Mouse (Mus musculus): ENCODE results near the gene Olfr799. TPM values are rescaled to one million over a fixed set of nuclear protein-coding genes. Genes with fewer than 3 reads are reported as not detected.

Olfr799 gene
- polyA plus RNA-seq (2015; fragmentation: Nextera tagmentation; extraction: Ambion mirVana), result not detected in 2 replicates

- WGBS, result 42% methylated on average over 1 of the region's 1 CpGs
- no peak within 1 kb of the TSS for H3K4me2 ChIP-seq
- no peaks in the 10 kb centered on the region for H3K4me1 ChIP-seq
- no peaks in the 10 kb centered on the region for H3K36me3 ChIP-seq
- no peak within 1 kb of the TSS for H3K4me3 ChIP-seq (replicated peaks)
- ATAC-seq (ENCODE audit: low FRiP score), result no peak
- H3K9ac ChIP-seq (replicated peaks), result no peak within 1 kb of the TSS
- H3K27me3 ChIP-seq (replicated peaks), result no peaks in the 10 kb centered on the region
- H3K27ac ChIP-seq (replicated peaks), result no peak within 1 kb of the TSS
- H3K9me3 ChIP-seq (replicated peaks), result no peaks in the 10 kb centered on the region
Measured at GRCm38 (mm10) chr10:129637184-129637583, at the start of gene Olfr799. Gene Olfr799 (plus strand): TSS chr10:129637484.

- H3K27ac ChIP-seq (replicated peaks), result no peak within 1 kb of the TSS
- WGBS, result 94% methylated on average over 1 of the region's 1 CpGs
Measured at GRCm38 (mm10) chr10:129612470-129612869, 24.8 kb upstream of the Olfr799 start, which contains the start of gene Olfr796. Gene Olfr796 (minus strand): TSS chr10:129612570.

GRCm38 (mm10) chr10:129621724-129622123, 15.6 kb upstream of the Olfr799 start:
- ATAC-seq (ENCODE audit: low FRiP score), result no peak
- no peaks in the 10 kb centered on the region for H3K9me3 ChIP-seq (replicated peaks)
- H3K4me3 ChIP-seq (replicated peaks), result no peak overlapping the region
- no peak overlapping the region for H3K9ac ChIP-seq (replicated peaks)
- no peak overlapping the region for H3K4me2 ChIP-seq
- H3K27me3 ChIP-seq (replicated peaks), result no peaks in the 10 kb centered on the region
- no peaks in the 10 kb centered on the region for H3K36me3 ChIP-seq
- no peaks in the 10 kb centered on the region for H3K4me1 ChIP-seq
- H3K27ac ChIP-seq (replicated peaks), result no peak overlapping the region
- WGBS, result 17% methylated on average over 1 of the region's 1 CpGs

More at GRCm38 (mm10) chr10:129612470-129612869, 24.8 kb upstream of the Olfr799 start, which contains the start of gene Olfr796:
- Histone ChIP-seq H3K36me3 (no peaks in the 10 kb centered on the region), H3K4me3 (replicated peaks) (no peak within 1 kb of the TSS), H3K27me3 (replicated peaks) (no peaks in the 10 kb centered on the region), H3K4me1 (no peaks in the 10 kb centered on the region), H3K4me2 (no peak within 1 kb of the TSS), H3K9me3 (replicated peaks) (no peaks in the 10 kb centered on the region), H3K9ac (replicated peaks) (no peak within 1 kb of the TSS)
- ATAC-seq (ENCODE audit: low FRiP score), result no peak

GRCm38 (mm10) chr10:129623251-129623650, 14.0 kb upstream of the Olfr799 start:
- no peaks in the 10 kb centered on the region for H3K9me3 ChIP-seq (replicated peaks)
- no peak overlapping the region for H3K9ac ChIP-seq (replicated peaks)
- H3K4me1 ChIP-seq, result no peaks in the 10 kb centered on the region
- no peak overlapping the region for H3K27ac ChIP-seq (replicated peaks)
- no peak overlapping the region for H3K4me2 ChIP-seq
- no peaks in the 10 kb centered on the region for H3K36me3 ChIP-seq
- ATAC-seq (ENCODE audit: low FRiP score), result no peak
- no peak overlapping the region for H3K4me3 ChIP-seq (replicated peaks)
- H3K27me3 ChIP-seq (replicated peaks), result no peaks in the 10 kb centered on the region

- no peaks in the 10 kb centered on the region for H3K4me1 ChIP-seq
- H3K4me2 ChIP-seq, result no peak within 1 kb of the TSS
- H3K9me3 ChIP-seq (replicated peaks), result no peaks in the 10 kb centered on the region
- WGBS, result 95% methylated on average over 1 of the region's 1 CpGs
- no peak within 1 kb of the TSS for H3K4me3 ChIP-seq (replicated peaks)
- no peak within 1 kb of the TSS for H3K9ac ChIP-seq (replicated peaks)
- H3K27ac ChIP-seq (replicated peaks), result no peak within 1 kb of the TSS
- no peak for ATAC-seq (ENCODE audit: low FRiP score)
- no peaks in the 10 kb centered on the region for H3K36me3 ChIP-seq
- H3K27me3 ChIP-seq (replicated peaks), result no peaks in the 10 kb centered on the region
Measured at GRCm38 (mm10) chr10:129627834-129628233, 9.4 kb upstream of the Olfr799 start, which contains the start of gene Olfr798. Gene Olfr798 (minus strand): TSS chr10:129627934.

- no peak for ATAC-seq (ENCODE audit: low FRiP score)
- no peak overlapping the region for H3K4me3 ChIP-seq (replicated peaks)
- no peak overlapping the region for H3K9ac ChIP-seq (replicated peaks)
- WGBS, result 92% methylated on average over 1 of the region's 1 CpGs
- H3K9me3 ChIP-seq (replicated peaks), result no peaks in the 10 kb centered on the region
- no peaks in the 10 kb centered on the region for H3K36me3 ChIP-seq
- H3K27me3 ChIP-seq (replicated peaks), result no peaks in the 10 kb centered on the region
- H3K27ac ChIP-seq (replicated peaks), result no peak overlapping the region
- no peak overlapping the region for H3K4me2 ChIP-seq
- no peaks in the 10 kb centered on the region for H3K4me1 ChIP-seq
Measured at GRCm38 (mm10) chr10:129651763-129652162, 14.5 kb downstream of the Olfr799 start.

GRCm38 (mm10) chr10:129657394-129657793, 20.1 kb downstream of the Olfr799 start, which contains the start of gene Olfr800:
Gene Olfr800 (plus strand): TSS chr10:129657694.
- no peak within 1 kb of the TSS for H3K9ac ChIP-seq (replicated peaks)

GRCm38 (mm10) chr10:129673765-129674164, 36.5 kb downstream of the Olfr799 start, which contains the start of gene Olfr801:
Gene Olfr801 (minus strand): TSS chr10:129673865.
- Histone ChIP-seq H3K9me3 (replicated peaks) (no peaks in the 10 kb centered on the region), H3K4me3 (replicated peaks) (no peak within 1 kb of the TSS), H3K27ac (replicated peaks) (no peak within 1 kb of the TSS), H3K36me3 (no peaks in the 10 kb centered on the region), H3K9ac (replicated peaks) (no peak within 1 kb of the TSS), H3K27me3 (replicated peaks) (no peaks in the 10 kb centered on the region), H3K4me1 (no peaks in the 10 kb centered on the region), H3K4me2 (no peak within 1 kb of the TSS)
- ATAC-seq (ENCODE audit: low FRiP score), result no peak
- 85% methylated on average over 1 of the region's 1 CpGs for WGBS

More at GRCm38 (mm10) chr10:129657394-129657793, 20.1 kb downstream of the Olfr799 start, which contains the start of gene Olfr800:
- no peaks in the 10 kb centered on the region for H3K9me3 ChIP-seq (replicated peaks)
- H3K36me3 ChIP-seq, result no peaks in the 10 kb centered on the region
- H3K27ac ChIP-seq (replicated peaks), result no peak within 1 kb of the TSS
- no peaks in the 10 kb centered on the region for H3K27me3 ChIP-seq (replicated peaks)
- H3K4me3 ChIP-seq (replicated peaks), result no peak within 1 kb of the TSS
- no peaks in the 10 kb centered on the region for H3K4me1 ChIP-seq
- H3K4me2 ChIP-seq, result no peak within 1 kb of the TSS
- ATAC-seq (ENCODE audit: low FRiP score), result no peak

- Histone ChIP-seq H3K9me3 (replicated peaks) (no peaks in the 10 kb centered on the region), H3K4me1 (no peaks in the 10 kb centered on the region), H3K27me3 (replicated peaks) (no peaks in the 10 kb centered on the region), H3K4me3 (replicated peaks) (no peak within 1 kb of the TSS), H3K4me2 (no peak within 1 kb of the TSS), H3K36me3 (no peaks in the 10 kb centered on the region), H3K9ac (replicated peaks) (no peak within 1 kb of the TSS), H3K27ac (replicated peaks) (no peak within 1 kb of the TSS)
- ATAC-seq (ENCODE audit: low FRiP score), result no peak
- WGBS, result 56% methylated on average over 1 of the region's 1 CpGs
Measured at GRCm38 (mm10) chr10:129688069-129688468, 50.8 kb downstream of the Olfr799 start, which contains the start of gene Olfr802. Gene Olfr802 (minus strand): TSS chr10:129688169.

GRCm38 (mm10) chr10:129694186-129694585, 56.9 kb downstream of the Olfr799 start, which contains the start of gene Olfr803:
Gene Olfr803 (minus strand): TSS chr10:129694286.
- Histone ChIP-seq H3K4me3 (replicated peaks) (no peak within 1 kb of the TSS), H3K4me1 (no peaks in the 10 kb centered on the region), H3K9ac (replicated peaks) (no peak within 1 kb of the TSS), H3K27ac (replicated peaks) (no peak within 1 kb of the TSS), H3K36me3 (no peaks in the 10 kb centered on the region), H3K9me3 (replicated peaks) (no peaks in the 10 kb centered on the region), H3K27me3 (replicated peaks) (no peaks in the 10 kb centered on the region), H3K4me2 (no peak within 1 kb of the TSS)
- WGBS, result 81% methylated on average over 2 of the region's 2 CpGs
- ATAC-seq (ENCODE audit: low FRiP score), result no peak
